Mouse (Mus musculus): ENCODE data around the gene Acsl5. TPM values are rescaled to one million over a fixed set of nuclear protein-coding genes. Genes with fewer than 3 reads are reported as not detected.

Acsl5 gene
- polyA plus RNA-seq, 1 experiment = 10.5 TPM

DNA sequence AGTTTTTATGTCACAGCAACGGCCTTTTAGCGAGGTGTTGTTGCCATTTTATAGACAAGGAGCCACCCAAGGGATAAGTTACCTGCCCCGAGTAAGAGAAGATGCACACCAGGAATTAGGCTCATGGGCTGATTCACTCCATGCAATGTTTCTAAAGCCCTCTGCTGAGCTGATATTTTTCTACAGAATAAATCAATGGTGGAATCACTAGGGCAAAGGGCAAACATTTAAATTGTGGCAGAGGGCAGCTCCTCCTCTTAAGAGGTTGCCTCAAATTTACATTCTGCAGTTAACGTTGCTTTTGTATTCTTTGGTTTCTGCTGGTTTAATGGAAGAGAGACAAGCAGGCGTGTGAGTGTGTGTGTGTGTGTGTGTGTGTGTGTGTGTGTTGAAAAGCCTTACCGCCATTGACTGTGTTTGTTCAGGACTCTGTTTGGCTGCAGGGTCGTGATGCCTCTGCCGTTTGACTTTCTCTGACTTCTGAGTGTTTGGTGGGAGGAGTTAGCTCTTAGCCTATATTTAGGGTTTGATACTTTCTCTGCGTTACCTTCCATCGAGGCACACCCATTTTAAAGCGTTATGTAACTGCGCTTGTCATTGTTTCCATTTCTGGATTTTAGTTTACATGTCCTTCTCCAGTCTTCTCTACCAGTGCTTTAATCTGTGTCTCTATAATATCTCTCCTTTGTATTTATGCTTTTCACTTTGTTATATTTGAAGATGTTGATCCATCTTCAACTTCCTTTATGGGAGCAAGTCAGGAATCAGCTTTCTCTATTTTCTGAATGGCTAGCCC is 8.8 kb downstream of the Acsl5 start:
- TF ChIP-seq CTCF (IDR thresholded peaks at IDR 0.05; ENCODE audit: extremely low read depth, insufficient read depth, insufficient read length, insufficient replicate concordance) (no peak), POLR2A (IDR thresholded peaks at IDR 0.05; ENCODE audit: low read depth, low read length) (no peak)
- WGBS = 80% methylated on average over 12 of the region's 12 CpGs
- H3K4me3 ChIP-seq (ENCODE audit: extremely low read depth, insufficient read depth, insufficient read length) = no peak overlapping the region
- no peaks in the 10 kb centered on the region for H3K36me3 ChIP-seq (ENCODE audit: control insufficient read depth, insufficient read depth, low read length)
- H3K4me1 ChIP-seq (ENCODE audit: control insufficient read depth, insufficient read depth, insufficient read length) = peaks cover 2% of the 10 kb centered on the region; the same call in 1 of the 2 replicates
- no peak for DNase-seq (ENCODE audit: low read depth in 1 of 2, low spot score in 2 of 2)
- H3K27ac ChIP-seq (ENCODE audit: insufficient read depth, low read length) = no peak overlapping the region
- H3K27me3 ChIP-seq (ENCODE audit: control insufficient read depth, insufficient read depth, low read length) = no peaks in the 10 kb centered on the region

DNA sequence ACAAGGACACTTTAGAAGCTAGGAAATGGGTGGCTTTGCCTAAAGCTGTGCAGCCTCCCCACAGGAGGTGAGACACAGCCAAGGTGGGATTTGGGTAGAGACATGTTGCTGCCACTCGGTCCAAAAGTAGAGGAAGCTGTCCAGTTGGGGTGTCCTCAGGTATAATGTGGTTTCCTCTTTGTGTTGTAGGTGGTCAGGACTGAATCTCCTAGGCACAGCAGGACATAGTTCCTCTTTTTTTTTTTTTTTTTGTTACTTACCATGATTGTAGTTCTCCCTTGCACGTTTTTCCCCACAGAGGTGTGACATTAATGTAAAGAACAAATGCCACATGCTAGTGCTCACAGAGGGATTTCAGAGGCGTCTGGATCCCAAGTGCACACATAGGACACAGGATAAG is 13.5 kb downstream of the Acsl5 start:
- no peak for DNase-seq (ENCODE audit: low read depth in 1 of 2, low spot score in 2 of 2)
- TF ChIP-seq CTCF (IDR thresholded peaks at IDR 0.05; ENCODE audit: extremely low read depth, insufficient read depth, insufficient read length, insufficient replicate concordance) (no peak), POLR2A (IDR thresholded peaks at IDR 0.05; ENCODE audit: low read depth, low read length) (no peak)
- Histone ChIP-seq H3K4me1 (ENCODE audit: control insufficient read depth, insufficient read depth, insufficient read length) (peaks cover 2% of the 10 kb centered on the region; the same call in 1 of the 2 replicates), H3K27me3 (ENCODE audit: control insufficient read depth, insufficient read depth, low read length) (no peaks in the 10 kb centered on the region), H3K36me3 (ENCODE audit: control insufficient read depth, insufficient read depth, low read length) (peaks cover 8% of the 10 kb centered on the region), H3K4me3 (ENCODE audit: extremely low read depth, insufficient read depth, insufficient read length) (no peak overlapping the region), H3K27ac (ENCODE audit: insufficient read depth, low read length) (no peak overlapping the region)
- 32% methylated on average over 3 of the region's 3 CpGs for WGBS

DNA sequence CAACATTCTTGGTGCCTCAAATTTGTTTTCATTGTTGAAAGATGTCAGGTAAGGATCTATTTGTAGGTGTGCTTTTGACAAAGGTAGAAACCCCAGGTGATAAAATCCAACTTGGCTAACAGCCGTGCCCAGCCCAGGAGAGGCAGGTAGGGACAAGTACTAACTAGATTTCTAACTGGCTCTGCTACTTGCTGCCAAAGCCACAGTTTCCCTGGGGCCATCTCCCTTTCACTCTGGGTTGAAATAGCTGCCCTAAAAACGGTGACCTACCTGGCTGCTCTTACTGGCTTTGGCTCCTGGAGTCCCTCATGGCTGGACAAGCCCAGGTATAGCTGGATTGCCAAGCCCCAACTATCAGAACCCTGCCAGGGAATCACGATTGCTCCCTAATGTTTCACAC is 15.0 kb downstream of the Acsl5 start:
- no peak for DNase-seq (ENCODE audit: low read depth in 1 of 2, low spot score in 2 of 2)
- H3K27me3 ChIP-seq (ENCODE audit: control insufficient read depth, insufficient read depth, low read length) = no peaks in the 10 kb centered on the region
- peaks cover 2% of the 10 kb centered on the region; the same call in 1 of the 2 replicates for H3K4me1 ChIP-seq (ENCODE audit: control insufficient read depth, insufficient read depth, insufficient read length)
- H3K36me3 ChIP-seq (ENCODE audit: control insufficient read depth, insufficient read depth, low read length) = peaks cover 11% of the 10 kb centered on the region
- H3K27ac ChIP-seq (ENCODE audit: insufficient read depth, low read length) = no peak overlapping the region
- WGBS = 89% methylated on average over 3 of the region's 3 CpGs
- no peak overlapping the region for H3K4me3 ChIP-seq (ENCODE audit: extremely low read depth, insufficient read depth, insufficient read length)
- TF ChIP-seq POLR2A (IDR thresholded peaks at IDR 0.05; ENCODE audit: low read depth, low read length) (no peak), CTCF (IDR thresholded peaks at IDR 0.05; ENCODE audit: extremely low read depth, insufficient read depth, insufficient read length, insufficient replicate concordance) (no peak)

DNA sequence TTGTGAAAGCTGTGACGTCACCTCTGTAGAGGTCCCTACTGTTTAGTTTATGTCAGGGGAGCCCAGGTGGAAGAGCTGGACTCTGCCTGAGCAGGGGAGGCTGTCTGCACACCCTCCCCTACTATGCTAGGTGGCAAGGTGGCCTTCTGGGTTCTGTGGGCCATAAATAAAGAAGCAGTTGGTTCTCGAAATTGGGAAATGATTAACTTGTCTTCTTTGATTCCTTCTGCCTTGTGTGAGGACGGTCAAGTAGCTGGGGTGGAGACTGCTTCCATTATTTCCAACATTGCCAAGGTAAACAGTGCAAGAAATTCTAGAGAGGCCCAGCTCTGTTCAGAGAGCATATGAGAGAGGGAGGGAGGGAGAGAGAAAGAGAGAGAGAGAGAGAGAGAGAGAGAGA is 16.4 kb downstream of the Acsl5 start:
- Histone ChIP-seq H3K27me3 (ENCODE audit: control insufficient read depth, insufficient read depth, low read length) (no peaks in the 10 kb centered on the region), H3K4me3 (ENCODE audit: extremely low read depth, insufficient read depth, insufficient read length) (no peak overlapping the region), H3K27ac (ENCODE audit: insufficient read depth, low read length) (no peak overlapping the region), H3K36me3 (ENCODE audit: control insufficient read depth, insufficient read depth, low read length) (peaks cover 15% of the 10 kb centered on the region), H3K4me1 (ENCODE audit: control insufficient read depth, insufficient read depth, insufficient read length) (peaks cover 2% of the 10 kb centered on the region; the same call in 1 of the 2 replicates)
- DNase-seq (ENCODE audit: low read depth in 1 of 2, low spot score in 2 of 2) = no peak
- no peak for TF ChIP-seq POLR2A (IDR thresholded peaks at IDR 0.05; ENCODE audit: low read depth, low read length)
- TF ChIP-seq CTCF (IDR thresholded peaks at IDR 0.05; ENCODE audit: extremely low read depth, insufficient read depth, insufficient read length, insufficient replicate concordance) = no peak
- 82% methylated on average over 3 of the region's 3 CpGs for WGBS

DNA sequence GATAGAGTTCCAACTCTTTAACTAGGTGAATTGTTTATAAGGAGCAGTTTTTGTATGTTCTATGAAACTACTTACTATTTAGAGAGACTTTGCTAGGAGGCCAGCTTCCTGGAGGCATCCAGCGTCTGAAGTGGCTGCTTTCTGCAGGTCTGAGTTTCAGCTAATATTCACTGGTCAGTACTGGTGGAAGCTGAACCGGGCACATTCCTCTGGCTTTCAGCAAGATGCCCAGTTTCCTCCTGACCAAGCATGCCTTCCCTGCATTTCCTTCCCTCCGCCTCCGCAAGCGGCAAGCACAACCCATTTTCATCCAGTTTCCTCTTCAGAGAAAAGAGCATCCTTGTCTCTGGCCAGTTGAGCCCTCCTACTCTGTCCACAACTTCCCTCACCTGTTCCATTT is 17.3 kb downstream of the Acsl5 start:
- H3K4me3 ChIP-seq (ENCODE audit: extremely low read depth, insufficient read depth, insufficient read length) = no peak overlapping the region
- H3K4me1 ChIP-seq (ENCODE audit: control insufficient read depth, insufficient read depth, insufficient read length) = peaks cover 2% of the 10 kb centered on the region; the same call in 1 of the 2 replicates
- H3K27me3 ChIP-seq (ENCODE audit: control insufficient read depth, insufficient read depth, low read length) = no peaks in the 10 kb centered on the region
- WGBS = 86% methylated on average over 5 of the region's 5 CpGs
- no peak for DNase-seq (ENCODE audit: low read depth in 1 of 2, low spot score in 2 of 2)
- TF ChIP-seq CTCF (IDR thresholded peaks at IDR 0.05; ENCODE audit: extremely low read depth, insufficient read depth, insufficient read length, insufficient replicate concordance) = no peak
- no peak for TF ChIP-seq POLR2A (IDR thresholded peaks at IDR 0.05; ENCODE audit: low read depth, low read length)
- H3K27ac ChIP-seq (ENCODE audit: insufficient read depth, low read length) = no peak overlapping the region
- H3K36me3 ChIP-seq (ENCODE audit: control insufficient read depth, insufficient read depth, low read length) = peaks cover 18% of the 10 kb centered on the region

DNA sequence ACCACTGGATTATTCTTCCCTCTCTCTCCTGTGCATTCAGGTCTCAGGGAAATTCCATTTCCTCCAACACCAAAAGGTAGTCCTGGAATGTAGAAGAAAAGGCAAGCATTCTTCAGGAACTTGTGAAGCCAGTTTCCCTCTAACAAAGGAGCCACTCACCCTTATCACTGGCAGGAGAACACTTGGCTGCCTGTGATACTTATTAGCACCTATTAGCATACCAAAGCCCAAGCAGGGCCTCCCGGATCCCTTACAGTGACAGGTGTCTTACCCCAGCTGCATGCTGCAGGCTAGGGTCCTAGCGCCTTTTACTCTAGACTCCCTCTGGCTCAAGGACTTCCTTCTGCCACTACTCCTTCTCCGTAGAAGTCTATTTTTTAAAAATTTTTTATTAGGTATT is 19.7 kb downstream of the Acsl5 start:
- Histone ChIP-seq H3K27ac (ENCODE audit: insufficient read depth, low read length) (no peak overlapping the region), H3K36me3 (ENCODE audit: control insufficient read depth, insufficient read depth, low read length) (peaks cover 19% of the 10 kb centered on the region), H3K27me3 (ENCODE audit: control insufficient read depth, insufficient read depth, low read length) (no peaks in the 10 kb centered on the region), H3K4me1 (ENCODE audit: control insufficient read depth, insufficient read depth, insufficient read length) (no peaks in the 10 kb centered on the region), H3K4me3 (ENCODE audit: extremely low read depth, insufficient read depth, insufficient read length) (no peak overlapping the region)
- WGBS = 93% methylated on average over 3 of the region's 3 CpGs
- DNase-seq (ENCODE audit: low read depth in 1 of 2, low spot score in 2 of 2) = no peak
- TF ChIP-seq POLR2A (IDR thresholded peaks at IDR 0.05; ENCODE audit: low read depth, low read length) (no peak), CTCF (IDR thresholded peaks at IDR 0.05; ENCODE audit: extremely low read depth, insufficient read depth, insufficient read length, insufficient replicate concordance) (no peak)

DNA sequence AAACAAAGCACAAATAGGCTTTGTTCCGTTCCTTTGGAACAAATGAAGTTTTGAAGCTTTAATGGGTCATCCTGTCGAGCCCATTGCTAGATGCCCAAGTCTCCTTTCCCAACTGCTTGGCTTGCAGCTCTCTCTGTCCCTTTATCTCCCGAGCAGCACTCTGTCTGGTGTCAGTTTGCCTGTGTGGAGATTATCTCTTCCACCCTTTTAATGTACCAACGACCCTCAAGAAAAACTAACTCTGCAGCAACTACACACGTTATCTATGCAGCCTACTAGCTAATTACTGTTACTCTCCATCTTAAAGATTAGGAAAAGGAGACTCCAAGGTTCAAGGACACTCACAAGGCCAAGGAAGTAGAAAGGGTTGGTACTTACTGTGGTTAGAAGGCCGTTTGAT is 21.6 kb downstream of the Acsl5 start:
- Histone ChIP-seq H3K36me3 (ENCODE audit: control insufficient read depth, insufficient read depth, low read length) (peaks cover 25% of the 10 kb centered on the region), H3K4me3 (ENCODE audit: extremely low read depth, insufficient read depth, insufficient read length) (no peak overlapping the region), H3K27me3 (ENCODE audit: control insufficient read depth, insufficient read depth, low read length) (no peaks in the 10 kb centered on the region), H3K27ac (ENCODE audit: insufficient read depth, low read length) (no peak overlapping the region), H3K4me1 (ENCODE audit: control insufficient read depth, insufficient read depth, insufficient read length) (no peaks in the 10 kb centered on the region)
- no peak for DNase-seq (ENCODE audit: low read depth in 1 of 2, low spot score in 2 of 2)
- 86% methylated on average over 6 of the region's 6 CpGs for WGBS
- TF ChIP-seq CTCF (IDR thresholded peaks at IDR 0.05; ENCODE audit: extremely low read depth, insufficient read depth, insufficient read length, insufficient replicate concordance) = no peak
- TF ChIP-seq POLR2A (IDR thresholded peaks at IDR 0.05; ENCODE audit: low read depth, low read length) = no peak
